Mouse (Mus musculus) liver, adult 2 months (tissue): ENCODE results near the gene Apoo.
"Not testable (repeated sequence)": the region's sequence is repeated elsewhere in the genome, so short reads cannot be mapped to it uniquely, and the experiment has no call there.

Experiments
- CTCF ChIP-seq: fragments of 200-500 bp; IDR thresholded peaks from 2 replicates; pipeline ENCODE4 v1.5.1; 2011; ENCODE audit warnings: low read depth, low read length, control low read depth
- POLR2A ChIP-seq: fragments of 200-500 bp; IDR thresholded peaks from 2 replicates; pipeline ENCODE4 v1.6.1; 2011; ENCODE audit warnings: low read length, control low read depth; ENCODE audit not compliant: insufficient read depth; ENCODE audit errors: extremely low read depth

- not testable (repeated sequence) for TF ChIP-seq CTCF, POLR2A
These were observed 95.9 kb downstream of the Apoo start for GRCm38 (mm10) chrX:94462604-94463429.
